Mouse (Mus musculus) forebrain, embryonic 10.5 days (tissue): Measurements from ENCODE around the gene Krt28. TPM values are rescaled to one million over a fixed set of nuclear protein-coding genes. Genes with fewer than 3 reads are reported as not detected.

Source experiments
- DNase-seq: peaks from one replicate; pipeline ENCODE4 v3.0.0-alpha.2; 2017; ENCODE audit warnings: low spot score; ENCODE audit errors: extremely low spot score
- H3K27ac ChIP-seq: fragments of 300-500 bp; sonication (generic); 2 replicates; pipeline ENCODE4 v1.5.1; 2016; ENCODE audit warnings: mild to moderate bottlenecking
- H3K27me3 ChIP-seq: fragments of 300-500 bp; sonication (generic); 2 replicates; pipeline ENCODE4 v1.6.1; 2016; ENCODE audit warnings: mild to moderate bottlenecking; ENCODE audit not compliant: poor library complexity, severe bottlenecking
- H3K36me3 ChIP-seq: fragments of 300-500 bp; sonication (generic); replicated peaks from 2 replicates; pipeline ENCODE4 v1.6.1; 2016; ENCODE audit warnings: mild to moderate bottlenecking, moderate library complexity
- H3K4me1 ChIP-seq: fragments of 300-500 bp; sonication (generic); 2 replicates; pipeline ENCODE4 v1.6.1; 2016
- H3K4me3 ChIP-seq: fragments of 300-500 bp; sonication (generic); 2 replicates; pipeline ENCODE4 v1.5.1; 2016; ENCODE audit warnings: mild to moderate bottlenecking, moderate library complexity
- H3K9me3 ChIP-seq: fragments of 300-500 bp; sonication (generic); 2 replicates; pipeline ENCODE4 v1.6.1; 2016; ENCODE audit warnings: mild to moderate bottlenecking, moderate library complexity
- WGBS: fragments of 180-500 bp; shearing (Covaris S2); methylation state at CpG from one replicate; pipeline ENCODE4 v1.1.7; 2016; 5-methylcytosine and 5-hydroxymethylcytosine counted together
- polyA plus RNA-seq: library from polyadenylated mRNA; unstranded; fragments of >200 nt; fragmentation: Nextera tagmentation; extraction: Ambion mirVana; gene quantifications from 2 replicates; pipeline ENCODE4 v1.2.1, GENCODE M21; 2016

Krt28 gene
- polyA plus RNA-seq = 0.22 and 0.36 TPM in 2 replicates

GRCm38 (mm10) chr11:99374803-99375202 lies at the start of gene Krt28:
Gene Krt28, minus strand, starts transcription at chr11:99374903.
- 88% methylated on average over 13 of the region's 13 CpGs for WGBS
- no peaks in the 10 kb centered on the region for H3K9me3 ChIP-seq
- no peak within 1 kb of the TSS for H3K27ac ChIP-seq
- H3K4me3 ChIP-seq = no peak within 1 kb of the TSS
- no peaks in the 10 kb centered on the region for H3K4me1 ChIP-seq
- no peaks in the 10 kb centered on the region for H3K27me3 ChIP-seq
- DNase-seq = no peak
- H3K36me3 ChIP-seq = no peaks in the 10 kb centered on the region

DNA sequence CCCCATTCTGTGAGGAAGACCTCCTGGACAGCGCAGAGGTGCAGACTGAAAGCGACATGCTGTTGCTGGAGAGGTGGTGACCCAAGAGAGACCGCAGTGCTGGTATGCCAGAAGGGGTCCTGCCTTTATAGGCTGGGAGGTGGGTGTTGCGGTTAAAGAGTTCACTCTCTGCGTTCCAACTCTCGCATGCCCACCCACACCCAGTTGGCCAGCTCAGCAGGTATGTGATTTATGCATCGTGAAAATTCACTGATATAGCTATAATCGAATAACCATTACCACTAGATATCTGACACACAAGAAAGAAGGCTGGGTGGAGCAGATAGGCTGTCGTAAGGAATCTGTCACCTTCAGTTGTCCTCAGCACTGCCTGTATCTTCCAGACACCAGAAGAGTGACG lies 47.5 kb upstream of the Krt28 start, which contains the start of gene Krt12:
Gene Krt12, minus strand, starts transcription at position 101 of the 400 bp plus-strand sequence.
- no peaks in the 10 kb centered on the region for H3K4me1 ChIP-seq
- no peaks in the 10 kb centered on the region for H3K36me3 ChIP-seq
- H3K27me3 ChIP-seq = no peaks in the 10 kb centered on the region
- no peak for DNase-seq
- 89% methylated on average over 10 of the region's 10 CpGs for WGBS
- no peak within 1 kb of the TSS for H3K4me3 ChIP-seq
- H3K27ac ChIP-seq = no peak within 1 kb of the TSS
- H3K9me3 ChIP-seq = no peaks in the 10 kb centered on the region

GRCm38 (mm10) chr11:99420586-99420985 lies 45.9 kb upstream of the Krt28 start:
- 65% methylated on average over 10 of the region's 10 CpGs for WGBS
- H3K27me3 ChIP-seq = no peaks in the 10 kb centered on the region
- no peaks in the 10 kb centered on the region for H3K9me3 ChIP-seq
- no peak overlapping the region for H3K4me3 ChIP-seq
- H3K27ac ChIP-seq = no peak overlapping the region
- DNase-seq = no peak
- H3K4me1 ChIP-seq = no peaks in the 10 kb centered on the region
- H3K36me3 ChIP-seq = no peaks in the 10 kb centered on the region

GRCm38 (mm10) chr11:99417819-99418218 lies 43.1 kb upstream of the Krt28 start:
- H3K27ac ChIP-seq = no peak overlapping the region
- H3K4me3 ChIP-seq = no peak overlapping the region
- H3K36me3 ChIP-seq = no peaks in the 10 kb centered on the region
- WGBS = 72% methylated on average over 16 of the region's 16 CpGs
- DNase-seq = no peak
- no peaks in the 10 kb centered on the region for H3K9me3 ChIP-seq
- H3K27me3 ChIP-seq = no peaks in the 10 kb centered on the region
- no peaks in the 10 kb centered on the region for H3K4me1 ChIP-seq

- Histone ChIP-seq H3K9me3 (no peaks in the 10 kb centered on the region), H3K4me3 (no peak overlapping the region), H3K4me1 (no peaks in the 10 kb centered on the region), H3K36me3 (no peaks in the 10 kb centered on the region), H3K27ac (no peak overlapping the region), H3K27me3 (no peaks in the 10 kb centered on the region)
- WGBS = 90% methylated on average over 13 of the region's 13 CpGs
- no peak for DNase-seq
These were observed 42.2 kb upstream of the Krt28 start for GRCm38 (mm10) chr11:99416902-99417301.

- Histone ChIP-seq H3K36me3 (no peaks in the 10 kb centered on the region), H3K27me3 (no peaks in the 10 kb centered on the region), H3K4me3 (no peak overlapping the region), H3K9me3 (no peaks in the 10 kb centered on the region), H3K4me1 (no peaks in the 10 kb centered on the region), H3K27ac (no peak overlapping the region)
- WGBS = 92% methylated on average over 13 of the region's 13 CpGs
- no peak for DNase-seq
These were observed 39.9 kb upstream of the Krt28 start for GRCm38 (mm10) chr11:99414463-99415147.

GRCm38 (mm10) chr11:99413247-99413646 lies 38.5 kb upstream of the Krt28 start:
- WGBS = 25% methylated on average over 6 of the region's 6 CpGs
- no peak overlapping the region for H3K27ac ChIP-seq
- H3K9me3 ChIP-seq = no peaks in the 10 kb centered on the region
- DNase-seq = no peak
- no peaks in the 10 kb centered on the region for H3K27me3 ChIP-seq
- no peak overlapping the region for H3K4me3 ChIP-seq
- no peaks in the 10 kb centered on the region for H3K4me1 ChIP-seq
- H3K36me3 ChIP-seq = no peaks in the 10 kb centered on the region

GRCm38 (mm10) chr11:99406186-99406585 lies 31.5 kb upstream of the Krt28 start:
- Histone ChIP-seq H3K27ac (no peak overlapping the region), H3K36me3 (no peaks in the 10 kb centered on the region), H3K9me3 (no peaks in the 10 kb centered on the region), H3K27me3 (no peaks in the 10 kb centered on the region), H3K4me3 (no peak overlapping the region), H3K4me1 (no peaks in the 10 kb centered on the region)
- 84% methylated on average over 10 of the region's 10 CpGs for WGBS
- no peak for DNase-seq

GRCm38 (mm10) chr11:99399956-99400549 lies 25.4 kb upstream of the Krt28 start:
- Histone ChIP-seq H3K4me3 (no peak overlapping the region), H3K9me3 (no peaks in the 10 kb centered on the region), H3K36me3 (no peaks in the 10 kb centered on the region), H3K27me3 (no peaks in the 10 kb centered on the region), H3K4me1 (peaks cover 21% of the 10 kb centered on the region), H3K27ac (no peak overlapping the region)
- 89% methylated on average over 13 of the region's 13 CpGs for WGBS
- DNase-seq = no peak

DNA sequence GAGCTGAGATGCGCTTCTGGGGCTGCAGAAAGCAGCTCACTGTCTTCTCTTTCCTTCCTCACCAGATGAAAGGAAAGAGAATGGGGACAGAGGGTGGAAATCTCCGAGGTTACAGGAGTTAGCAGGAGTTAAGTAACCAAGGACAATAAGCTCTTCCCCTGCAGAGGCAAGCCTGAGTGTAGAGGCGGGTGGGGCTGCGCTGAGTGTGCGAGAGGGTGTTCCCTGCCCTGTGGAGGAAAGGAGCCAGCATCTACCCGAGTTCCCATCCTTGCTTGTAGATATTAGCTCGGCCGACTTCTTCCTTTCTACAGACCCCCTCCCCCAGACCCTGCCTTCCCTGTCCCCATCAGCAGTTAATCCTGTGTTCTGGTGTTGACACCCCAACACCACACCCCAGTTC lies 24.1 kb upstream of the Krt28 start:
- H3K27ac ChIP-seq = no peak overlapping the region
- H3K36me3 ChIP-seq = no peaks in the 10 kb centered on the region
- DNase-seq = no peak
- peaks cover 24% of the 10 kb centered on the region for H3K4me1 ChIP-seq
- H3K4me3 ChIP-seq = no peak overlapping the region
- H3K9me3 ChIP-seq = no peaks in the 10 kb centered on the region
- H3K27me3 ChIP-seq = no peaks in the 10 kb centered on the region
- 59% methylated on average over 8 of the region's 8 CpGs for WGBS

DNA sequence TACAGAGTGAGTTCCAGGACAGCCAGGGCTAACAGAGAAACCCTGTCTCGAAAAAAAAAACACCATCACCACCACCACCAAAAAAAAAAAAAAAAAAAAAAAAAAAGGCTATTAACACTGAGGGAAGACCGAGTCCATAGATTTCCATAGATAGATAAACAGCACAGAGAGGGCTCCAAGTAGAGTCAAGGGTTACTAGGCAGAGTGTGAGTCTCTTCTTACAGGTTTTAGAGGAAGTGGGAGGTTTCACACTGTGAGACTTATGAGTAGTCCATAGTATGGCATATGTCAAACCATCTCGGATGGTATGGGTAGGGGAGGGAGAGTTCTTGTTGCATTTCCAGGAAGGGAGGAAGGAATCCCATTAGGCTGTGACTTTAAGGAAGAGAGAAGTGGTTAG lies 23.4 kb upstream of the Krt28 start:
- peaks cover 24% of the 10 kb centered on the region for H3K4me1 ChIP-seq
- H3K4me3 ChIP-seq = no peak overlapping the region
- no peaks in the 10 kb centered on the region for H3K36me3 ChIP-seq
- H3K27me3 ChIP-seq = no peaks in the 10 kb centered on the region
- no peak for DNase-seq
- H3K27ac ChIP-seq = no peak overlapping the region
- H3K9me3 ChIP-seq = no peaks in the 10 kb centered on the region
- WGBS = 81% methylated on average over 3 of the region's 3 CpGs

GRCm38 (mm10) chr11:99396661-99397060 lies 22.0 kb upstream of the Krt28 start:
- H3K4me3 ChIP-seq = no peak overlapping the region
- peaks cover 24% of the 10 kb centered on the region for H3K4me1 ChIP-seq
- no peaks in the 10 kb centered on the region for H3K27me3 ChIP-seq
- peak overlapping the region; percentile 74 for H3K27ac ChIP-seq
- no peak for DNase-seq
- H3K36me3 ChIP-seq = no peaks in the 10 kb centered on the region
- no peaks in the 10 kb centered on the region for H3K9me3 ChIP-seq
- 70% methylated on average over 2 of the region's 2 CpGs for WGBS

- H3K27ac ChIP-seq = peak overlapping the region; percentile 74
- 19% methylated on average over 3 of the region's 3 CpGs for WGBS
- H3K4me3 ChIP-seq = no peak overlapping the region
- peaks cover 24% of the 10 kb centered on the region for H3K4me1 ChIP-seq
- peak; percentile 34 for DNase-seq
- no peaks in the 10 kb centered on the region for H3K27me3 ChIP-seq
- no peaks in the 10 kb centered on the region for H3K36me3 ChIP-seq
- no peaks in the 10 kb centered on the region for H3K9me3 ChIP-seq
These were observed 21.3 kb upstream of the Krt28 start for GRCm38 (mm10) chr11:99396034-99396433.
